ENCODE assay signal across 9 mouse cellular contexts in genomic region chr2:74300366-74300791, GRCm38 (mm10).
DNase-seq lines count a peak whose midpoint lies in the region; ATAC-seq and TF ChIP-seq lines count a peak whose summit lies in the region.
"Had no signal": no experiment of that assay in that cellular context is flagged by ENCODE, and none has a peak within 500 bp of the region (broad histone marks: within the 10 kb centered on the region; RNA-seq: fewer than 3 reads in every experiment).

No protein-coding gene starts in this region.

- H3K4me2 ChIP-seq in kidney, embryonic 14.5 days (replicated peaks; ENCODE audit: low read depth, low read length) = peak overlapping the region; percentile 61
- peak overlapping the region; percentile 60 for H3K4me2 ChIP-seq in limb, embryonic 13.5 days (replicated peaks)
- peak overlapping the region; percentile 56 for H3K4me2 ChIP-seq in midbrain, postnatal 0 days (ENCODE audit: low read depth, low read length, poor library complexity, severe bottlenecking)

- no peaks in the 10 kb centered on the region for H3K27me3 ChIP-seq in heart, embryonic 10.5 days (ENCODE audit: insufficient read depth, poor library complexity, severe bottlenecking)
- H3K27me3 ChIP-seq in kidney, embryonic 14.5 days (ENCODE audit: control insufficient read depth, insufficient read depth, low read length) = peaks cover 14% of the 10 kb centered on the region; the same call in 1 of the 2 replicates
- H3K27me3 ChIP-seq in limb, embryonic 13.5 days = peaks cover 10% of the 10 kb centered on the region; the same call in 1 of the 2 replicates
- H3K27me3 ChIP-seq in midbrain, postnatal 0 days (ENCODE audit: insufficient read depth, low read length) = no peaks in the 10 kb centered on the region

- peak; percentile 60; the same call in 1 of the 2 replicates for ATAC-seq in kidney, embryonic 14.5 days (ENCODE audit: low FRiP score, low TSS enrichment)
- peak; percentile 73; the same call in 1 of the 2 replicates for ATAC-seq in limb, embryonic 13.5 days (ENCODE audit: low FRiP score, low read depth)
- ATAC-seq in midbrain, postnatal 0 days (ENCODE audit: low FRiP score) = peak; percentile 58; the same call in 1 of the 2 replicates

- WGBS in heart, embryonic 10.5 days = 3% methylated on average over 11 of the region's 11 CpGs
- 2% methylated on average over 11 of the region's 11 CpGs for WGBS in kidney, embryonic 14.5 days
- whole genome bisulfite sequencing in limb, embryonic 13.5 days = under 1% methylated on average over 11 of the region's 11 CpGs
- 2% methylated on average over 11 of the region's 11 CpGs for WGBS in midbrain, postnatal 0 days

- peak overlapping the region; percentile 49 for H3K4me3 ChIP-seq in heart, embryonic 10.5 days
- peak overlapping the region; percentile 32 for H3K4me3 ChIP-seq in kidney, embryonic 14.5 days (ENCODE audit: low read length)
- H3K4me3 ChIP-seq in limb, embryonic 13.5 days = peak overlapping the region; percentile 34
- peak overlapping the region; percentile 32 for H3K4me3 ChIP-seq in midbrain, postnatal 0 days (ENCODE audit: low read depth, low read length)
- H3K4me3 ChIP-seq: erythroblast, embryonic 14.5 days had no signal

- TF ChIP-seq CTCF in midbrain, postnatal 0 days (IDR thresholded peaks at IDR 0.05) = peak; percentile 92

- H3K4me1 ChIP-seq in heart, embryonic 10.5 days = 0 out of 2 replicates have a peak, but pooled peaks cover 3% of the 10 kb centered on the region
- no peaks in the 10 kb centered on the region for H3K4me1 ChIP-seq in kidney, embryonic 14.5 days (ENCODE audit: control insufficient read depth, insufficient read depth, low read length)
- H3K4me1 ChIP-seq in limb, embryonic 13.5 days = peaks cover 32% of the 10 kb centered on the region
- H3K4me1 ChIP-seq in midbrain, postnatal 0 days (ENCODE audit: insufficient read depth, low read length) = no peaks in the 10 kb centered on the region

- H3K36me3 ChIP-seq in heart, embryonic 10.5 days = no peaks in the 10 kb centered on the region
- no peaks in the 10 kb centered on the region for H3K36me3 ChIP-seq in kidney, embryonic 14.5 days (ENCODE audit: control insufficient read depth, insufficient read depth, low read length)
- H3K36me3 ChIP-seq in limb, embryonic 13.5 days = no peaks in the 10 kb centered on the region
- no peaks in the 10 kb centered on the region for H3K36me3 ChIP-seq in midbrain, postnatal 0 days (ENCODE audit: insufficient read depth, low read length)

- H3K9ac ChIP-seq in kidney, embryonic 14.5 days (ENCODE audit: low read depth, low read length) = no peak overlapping the region; the same call in 1 of the 2 replicates
- 0 out of 2 replicates have a peak overlapping the region, but pooled peaks have one; percentile 39 for H3K9ac ChIP-seq in limb, embryonic 13.5 days
- H3K9ac ChIP-seq in midbrain, postnatal 0 days (replicated peaks; ENCODE audit: low read length, poor library complexity, severe bottlenecking) = no peak overlapping the region

- H3K9me3 ChIP-seq in heart, embryonic 10.5 days = no peaks in the 10 kb centered on the region
- no peaks in the 10 kb centered on the region for H3K9me3 ChIP-seq in kidney, embryonic 14.5 days (ENCODE audit: control insufficient read depth, low read length)
- H3K9me3 ChIP-seq in limb, embryonic 13.5 days = no peaks in the 10 kb centered on the region
- H3K9me3 ChIP-seq in midbrain, postnatal 0 days (ENCODE audit: low read length) = no peaks in the 10 kb centered on the region

- DNase-seq in 3T3-L1 (ENCODE audit: low read depth, low spot score) = peak; percentile 85
- peak; percentile 77 for DNase-seq in adipocyte (ENCODE audit: low spot score)
- peak; percentile 80 for DNase-seq in embryo, embryonic 9.5 days (ENCODE audit: extremely low spot score)
- DNase-seq in heart, embryonic 10.5 days (ENCODE audit: low spot score) = no peak
- DNase-seq in midbrain, postnatal 0 days (ENCODE audit: low spot score) = peak; percentile 94
- DNase-seq in yolk sac, embryonic 10.5 days (ENCODE audit: low spot score) = peak; percentile 56

- H3K27ac ChIP-seq in heart, embryonic 10.5 days = no peak overlapping the region
- no peak overlapping the region for H3K27ac ChIP-seq in kidney, embryonic 14.5 days (ENCODE audit: low read depth, low read length)
- H3K27ac ChIP-seq in limb, embryonic 13.5 days = no peak overlapping the region; the same call in 1 of the 2 replicates
- H3K27ac ChIP-seq in midbrain, postnatal 0 days (ENCODE audit: low read depth, low read length) = no peak overlapping the region
